Mouse (Mus musculus): ENCODE data around the gene Adra1b. TPM values are rescaled to one million over a fixed set of nuclear protein-coding genes. Genes with fewer than 3 reads are reported as not detected.

Adra1b gene
- polyA plus RNA-seq, 1 experiment from 2014 or later: 13.2 TPM

DNA sequence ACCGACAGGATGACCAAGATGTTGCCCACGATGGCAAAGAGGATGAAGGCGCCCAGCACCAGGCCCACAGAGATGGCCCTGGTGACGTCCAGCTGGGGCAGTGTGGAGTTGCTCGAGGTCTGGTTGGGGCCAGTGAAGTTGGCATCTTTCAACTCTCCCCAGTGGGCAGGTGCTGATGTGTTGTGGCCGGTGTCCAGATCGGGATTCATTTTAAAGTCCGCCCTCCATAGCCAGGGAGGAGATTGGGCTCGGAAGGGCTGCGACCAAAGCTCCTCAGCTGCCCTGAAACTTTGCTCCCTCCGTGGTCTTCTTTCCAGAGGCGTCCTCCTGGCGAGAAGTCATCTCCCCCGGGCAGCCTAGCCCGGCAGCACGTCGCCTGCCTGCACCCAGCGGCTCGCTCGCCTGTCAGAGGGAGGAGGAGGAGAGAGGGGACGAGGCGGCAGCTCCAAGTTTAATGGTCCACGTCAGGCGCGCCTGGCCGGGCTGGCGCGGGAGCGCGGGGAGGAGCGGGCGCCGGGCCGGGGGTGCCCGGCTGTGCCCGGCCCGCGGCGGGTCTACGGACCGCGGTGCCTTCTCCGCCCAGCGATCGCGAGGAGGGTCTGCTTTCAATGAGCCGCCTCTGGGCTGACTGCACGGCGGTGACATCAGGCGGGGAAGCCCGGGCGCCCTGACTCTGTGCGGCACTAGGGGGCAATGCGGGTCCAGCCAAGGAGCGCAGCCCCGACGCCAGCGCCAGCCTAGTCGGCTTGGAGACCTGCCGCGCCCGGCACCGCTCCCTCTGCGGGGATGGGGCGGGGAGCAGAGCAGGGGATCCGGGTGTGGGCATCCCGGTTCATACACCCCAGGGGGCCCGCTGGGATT lies 64.9 kb downstream of the Adra1b start:
- 6% methylated on average over 65 of the region's 68 CpGs for WGBS
- Histone ChIP-seq H3K4me2 (peak overlapping the region; percentile 81), H3K4me3 (peak overlapping the region; percentile 64), H3K4me1 (replicated peaks) (peaks cover 12% of the 10 kb centered on the region), H3K27me3 (0 out of 2 replicates have a peak, but pooled peaks cover 3% of the 10 kb centered on the region), H3K36me3 (no peaks in the 10 kb centered on the region), H3K27ac (replicated peaks) (peak overlapping the region; percentile 60; the same call in 1 of the 2 replicates), H3K9me3 (no peaks in the 10 kb centered on the region), H3K9ac (peak overlapping the region; percentile 63)
- peak; percentile 98 for ATAC-seq (ENCODE audit: low FRiP score, low read depth)

DNA sequence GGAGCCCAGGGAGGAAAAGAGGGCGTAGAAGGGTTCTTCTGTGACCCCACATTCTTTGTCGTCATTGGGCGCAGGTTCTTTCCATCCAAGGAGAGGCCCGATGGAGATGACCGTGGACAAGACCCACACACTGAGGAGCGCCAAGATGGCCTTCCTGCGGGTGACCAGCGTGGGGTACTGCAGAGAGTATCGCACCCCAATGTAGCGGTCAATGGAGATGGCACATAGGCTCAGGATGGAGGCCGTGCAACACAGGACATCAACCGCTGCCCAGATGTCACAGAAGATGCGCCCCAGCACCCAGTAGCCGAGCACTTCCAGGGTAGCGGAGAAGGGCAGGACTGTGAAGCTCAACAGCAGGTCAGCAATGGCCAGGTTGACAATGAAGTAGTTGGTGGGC lies 65.6 kb downstream of the Adra1b start:
- Histone ChIP-seq H3K9ac (no peak overlapping the region), H3K36me3 (no peaks in the 10 kb centered on the region), H3K4me2 (peak overlapping the region; percentile 81), H3K27ac (replicated peaks) (no peak overlapping the region), H3K4me3 (peak overlapping the region; percentile 64), H3K27me3 (0 out of 2 replicates have a peak, but pooled peaks cover 3% of the 10 kb centered on the region), H3K9me3 (no peaks in the 10 kb centered on the region), H3K4me1 (replicated peaks) (peaks cover 12% of the 10 kb centered on the region)
- 96% methylated on average over 15 of the region's 15 CpGs for WGBS
- ATAC-seq (ENCODE audit: low FRiP score, low read depth): no peak

DNA sequence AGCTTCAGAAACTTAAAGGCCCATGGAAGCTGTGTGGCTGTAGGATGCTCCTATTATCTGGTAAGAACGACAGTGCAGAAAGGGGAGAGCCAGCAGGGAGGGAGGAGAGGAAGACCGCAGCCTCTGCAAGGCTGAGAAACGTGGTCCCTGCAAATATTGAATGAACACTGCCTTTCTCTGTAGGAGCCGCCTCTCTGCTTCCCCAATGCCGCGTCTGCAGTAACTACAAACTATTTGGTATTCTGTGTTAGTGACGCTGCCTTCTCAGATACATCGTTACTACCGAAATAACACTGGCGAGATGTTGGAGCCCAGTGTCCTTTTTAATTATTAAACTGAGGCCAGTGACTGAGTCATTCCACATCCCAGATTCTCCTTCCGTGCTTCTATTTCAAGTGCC lies 66.5 kb downstream of the Adra1b start:
- WGBS: 55% methylated on average over 11 of the region's 11 CpGs
- no peak for ATAC-seq (ENCODE audit: low FRiP score, low read depth)
- H3K4me3 ChIP-seq: peak overlapping the region; percentile 64
- peak overlapping the region; percentile 32; the same call in 1 of the 2 replicates for H3K27ac ChIP-seq (replicated peaks)
- no peaks in the 10 kb centered on the region for H3K36me3 ChIP-seq
- no peaks in the 10 kb centered on the region for H3K9me3 ChIP-seq
- H3K4me2 ChIP-seq: peak overlapping the region; percentile 81
- H3K4me1 ChIP-seq (replicated peaks): peaks cover 12% of the 10 kb centered on the region
- 0 out of 2 replicates have a peak, but pooled peaks cover 3% of the 10 kb centered on the region for H3K27me3 ChIP-seq
- no peak overlapping the region; the same call in 1 of the 2 replicates for H3K9ac ChIP-seq

DNA sequence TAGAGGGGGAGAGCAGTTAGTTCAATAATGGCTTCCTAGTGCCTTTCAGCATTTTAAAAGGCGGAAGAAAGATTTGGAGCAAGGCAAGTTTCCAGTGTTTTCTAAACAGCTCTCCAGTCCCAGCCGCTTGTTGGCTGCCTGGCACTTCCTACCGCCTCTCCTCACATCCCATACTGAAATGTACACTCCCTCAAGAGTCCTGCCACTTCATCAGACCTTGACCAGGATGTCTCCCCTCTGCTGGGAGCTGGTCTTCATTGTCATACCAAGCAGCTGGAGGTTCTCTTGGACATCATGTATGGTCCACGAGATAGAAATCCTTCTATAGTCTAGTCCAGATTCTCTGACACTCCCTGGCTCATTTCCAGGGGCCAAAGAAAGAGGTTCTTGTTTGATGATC lies 69.5 kb downstream of the Adra1b start:
- ATAC-seq (ENCODE audit: low FRiP score, low read depth): no peak
- H3K9me3 ChIP-seq: no peaks in the 10 kb centered on the region
- 0 out of 2 replicates have a peak, but pooled peaks cover 3% of the 10 kb centered on the region for H3K27me3 ChIP-seq
- peaks cover 9% of the 10 kb centered on the region for H3K4me1 ChIP-seq (replicated peaks)
- H3K9ac ChIP-seq: no peak overlapping the region
- 71% methylated on average over 4 of the region's 4 CpGs for WGBS
- H3K27ac ChIP-seq (replicated peaks): no peak overlapping the region
- H3K4me2 ChIP-seq: no peak overlapping the region
- H3K4me3 ChIP-seq: no peak overlapping the region
- no peaks in the 10 kb centered on the region for H3K36me3 ChIP-seq

DNA sequence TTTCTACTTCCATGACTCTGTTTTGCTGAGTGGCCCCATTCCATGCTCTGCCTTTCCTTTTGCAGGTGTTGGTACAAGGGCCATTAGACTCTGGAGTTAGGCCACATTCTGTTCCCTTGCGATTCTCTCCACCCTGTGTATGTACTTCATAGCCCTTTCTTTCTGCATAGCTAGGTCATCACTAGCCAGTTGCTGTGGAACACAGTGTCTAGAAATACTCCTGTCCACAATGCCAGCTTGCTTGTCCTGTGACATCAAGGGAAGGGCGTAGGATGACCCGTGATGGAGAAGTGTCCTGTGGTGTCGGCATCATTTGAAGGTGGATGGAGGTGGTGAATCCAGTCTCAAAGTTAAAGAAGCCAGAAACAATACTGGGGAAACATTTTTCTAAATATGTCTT lies 74.2 kb downstream of the Adra1b start:
- no peak overlapping the region for H3K4me2 ChIP-seq
- WGBS: 96% methylated on average over 4 of the region's 4 CpGs
- no peak for ATAC-seq (ENCODE audit: low FRiP score, low read depth)
- no peak overlapping the region for H3K4me3 ChIP-seq
- no peaks in the 10 kb centered on the region for H3K27me3 ChIP-seq
- no peaks in the 10 kb centered on the region for H3K36me3 ChIP-seq
- H3K9me3 ChIP-seq: no peaks in the 10 kb centered on the region
- no peak overlapping the region for H3K27ac ChIP-seq (replicated peaks)
- no peaks in the 10 kb centered on the region; the same call in 1 of the 2 replicates for H3K4me1 ChIP-seq (replicated peaks)
- no peak overlapping the region for H3K9ac ChIP-seq

DNA sequence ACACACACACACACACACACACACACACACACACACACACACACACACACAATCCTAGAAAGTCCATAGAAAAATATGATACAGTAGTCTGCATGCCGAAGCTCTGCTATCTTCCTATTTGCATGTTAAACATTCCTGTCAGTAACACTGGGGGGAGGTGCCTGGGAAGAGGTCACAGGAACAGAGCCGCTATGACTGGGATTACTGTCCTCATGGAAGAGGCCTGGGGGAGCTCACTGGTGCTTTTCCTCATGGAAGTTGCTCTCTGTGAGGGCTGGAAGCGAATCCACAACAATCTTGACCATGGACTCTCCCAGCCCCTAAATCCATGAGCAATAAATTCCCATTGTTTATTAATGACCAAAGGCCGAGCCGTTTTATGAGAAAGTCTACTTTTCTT lies 77.7 kb downstream of the Adra1b start:
- no peak for ATAC-seq (ENCODE audit: low FRiP score, low read depth)
- no peak overlapping the region for H3K9ac ChIP-seq
- no peaks in the 10 kb centered on the region for H3K27me3 ChIP-seq
- H3K4me2 ChIP-seq: no peak overlapping the region
- WGBS: 64% methylated on average over 5 of the region's 5 CpGs
- H3K36me3 ChIP-seq: no peaks in the 10 kb centered on the region
- H3K4me1 ChIP-seq (replicated peaks): no peaks in the 10 kb centered on the region
- H3K4me3 ChIP-seq: no peak overlapping the region
- H3K27ac ChIP-seq (replicated peaks): no peak overlapping the region
- no peaks in the 10 kb centered on the region for H3K9me3 ChIP-seq

DNA sequence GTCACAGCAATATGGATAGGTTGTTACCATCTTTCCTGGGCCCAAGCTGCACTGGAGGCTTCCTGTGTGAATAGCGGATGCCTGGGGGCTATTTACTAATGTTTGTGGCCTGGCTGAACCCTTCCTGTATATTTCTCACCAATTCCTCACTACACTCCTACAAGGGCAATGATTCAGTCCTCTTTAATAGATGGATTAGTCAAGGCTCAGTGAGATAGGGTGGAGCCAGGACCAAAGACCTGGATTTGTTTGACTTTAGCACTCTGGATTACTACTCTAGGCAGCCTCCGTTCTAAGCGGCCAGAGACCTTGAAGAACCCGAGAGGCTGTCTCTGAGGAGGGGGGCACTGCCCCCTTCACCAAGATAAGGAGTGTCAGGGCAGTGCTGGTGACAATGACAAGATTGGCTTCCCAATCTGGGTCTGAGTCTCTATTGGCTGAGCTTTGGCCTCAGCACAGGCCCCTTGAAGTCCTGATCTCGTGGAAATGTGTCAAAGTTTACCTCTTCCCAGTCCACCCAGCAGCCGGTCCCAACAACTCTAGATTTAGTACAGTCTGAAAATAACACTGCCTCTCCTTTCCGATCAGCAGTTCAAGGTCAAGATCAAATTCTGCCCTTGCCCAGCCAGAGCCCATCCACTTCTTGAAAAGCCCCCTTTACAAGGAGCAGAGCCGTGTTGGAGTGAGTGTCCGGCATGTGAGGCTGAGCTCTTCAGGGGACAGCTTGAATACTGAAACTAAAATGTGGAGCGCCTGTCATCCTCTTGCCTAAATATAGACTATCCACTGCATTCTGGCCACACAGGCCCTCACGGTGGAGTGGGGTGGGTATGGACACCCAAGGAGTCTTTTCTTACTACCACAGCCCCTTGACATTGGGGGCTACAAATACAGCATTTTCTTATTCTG lies 80.2 kb downstream of the Adra1b start:
- Histone ChIP-seq H3K4me1 (replicated peaks) (no peaks in the 10 kb centered on the region), H3K27ac (replicated peaks) (no peak overlapping the region), H3K27me3 (no peaks in the 10 kb centered on the region), H3K36me3 (no peaks in the 10 kb centered on the region), H3K9me3 (no peaks in the 10 kb centered on the region), H3K4me3 (no peak overlapping the region), H3K9ac (no peak overlapping the region), H3K4me2 (no peak overlapping the region)
- no peak for ATAC-seq (ENCODE audit: low FRiP score, low read depth)
- 86% methylated on average over 11 of the region's 11 CpGs for WGBS

DNA sequence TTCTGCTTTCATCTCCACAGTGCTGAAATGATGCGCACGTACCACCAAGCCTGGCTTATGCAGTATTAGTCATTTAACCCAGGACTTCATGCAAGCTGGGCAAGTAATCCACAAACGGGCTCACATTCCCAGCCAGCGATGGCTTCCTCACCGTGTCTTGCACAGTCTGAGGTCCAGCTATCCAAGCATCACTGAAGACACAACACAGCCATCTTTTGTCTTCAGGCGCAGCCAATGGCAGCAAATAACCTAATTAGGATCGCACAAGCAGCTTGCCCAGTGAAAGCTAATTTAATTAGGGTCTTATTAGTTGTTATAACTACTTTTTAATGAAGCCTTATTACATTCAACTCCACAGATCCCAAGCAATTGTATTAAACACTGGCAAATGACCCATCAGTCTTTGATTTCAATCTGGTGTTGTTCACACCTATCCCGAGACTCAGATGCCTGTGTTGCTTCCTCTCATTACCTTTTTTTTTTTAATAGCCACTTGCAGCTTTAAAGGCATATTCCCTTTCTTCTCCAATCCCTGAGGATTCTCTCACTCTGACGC lies 83.6 kb downstream of the Adra1b start:
- WGBS: 64% methylated on average over 9 of the region's 9 CpGs
- Histone ChIP-seq H3K27me3 (no peaks in the 10 kb centered on the region), H3K4me2 (no peak overlapping the region), H3K27ac (replicated peaks) (no peak overlapping the region), H3K36me3 (no peaks in the 10 kb centered on the region), H3K9ac (no peak overlapping the region), H3K9me3 (no peaks in the 10 kb centered on the region), H3K4me3 (no peak overlapping the region), H3K4me1 (replicated peaks) (no peaks in the 10 kb centered on the region)
- no peak for ATAC-seq (ENCODE audit: low FRiP score, low read depth)

DNA sequence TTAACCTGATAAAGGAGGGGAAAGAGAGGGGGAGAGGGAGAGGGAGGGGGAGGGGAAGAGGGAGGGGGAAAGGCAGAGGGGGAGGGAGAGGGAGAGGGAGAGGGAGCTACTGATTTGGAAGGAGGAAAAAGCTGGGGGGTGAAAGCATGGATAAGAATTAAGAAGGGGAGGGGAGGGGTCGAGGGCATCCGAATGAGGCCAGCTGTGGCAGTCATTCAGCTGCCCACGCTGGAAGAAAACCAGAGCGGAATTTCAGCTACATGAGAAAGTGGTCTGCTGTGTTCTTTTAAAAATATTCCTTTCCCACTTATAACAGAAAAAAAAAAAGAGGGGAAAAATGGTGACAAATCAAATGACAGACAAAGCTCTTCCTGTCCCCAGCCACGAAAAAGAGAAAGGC lies 88.5 kb downstream of the Adra1b start:
- H3K4me1 ChIP-seq (replicated peaks): 0 out of 2 replicates have a peak, but pooled peaks cover 3% of the 10 kb centered on the region
- H3K4me3 ChIP-seq: no peak overlapping the region
- no peak overlapping the region for H3K9ac ChIP-seq
- ATAC-seq (ENCODE audit: low FRiP score, low read depth): no peak
- no peaks in the 10 kb centered on the region for H3K27me3 ChIP-seq
- WGBS: 57% methylated on average over 5 of the region's 5 CpGs
- no peaks in the 10 kb centered on the region for H3K36me3 ChIP-seq
- H3K4me2 ChIP-seq: no peak overlapping the region
- no peak overlapping the region for H3K27ac ChIP-seq (replicated peaks)
- no peaks in the 10 kb centered on the region for H3K9me3 ChIP-seq

DNA sequence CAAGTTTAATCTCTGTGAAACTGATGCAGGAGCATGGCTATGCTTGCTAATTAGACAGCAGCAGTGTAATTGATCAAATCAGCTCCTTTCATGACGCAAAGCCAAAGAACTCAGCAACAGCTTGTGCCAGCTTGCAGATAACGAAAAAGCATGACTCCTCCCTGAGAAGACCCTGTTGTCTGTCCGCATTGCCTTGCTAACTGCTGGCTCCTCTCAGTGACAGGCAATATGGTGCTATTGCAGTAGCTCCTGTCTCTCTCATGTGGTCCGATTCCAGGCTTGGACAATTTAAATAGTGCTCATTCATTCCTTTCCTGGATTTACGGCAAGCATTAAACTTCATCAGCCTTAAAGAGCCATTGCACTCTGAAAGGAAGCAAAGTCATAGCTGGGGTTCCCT lies 93.3 kb downstream of the Adra1b start:
- H3K9me3 ChIP-seq: no peaks in the 10 kb centered on the region
- no peak for ATAC-seq (ENCODE audit: low FRiP score, low read depth)
- no peaks in the 10 kb centered on the region for H3K27me3 ChIP-seq

DNA sequence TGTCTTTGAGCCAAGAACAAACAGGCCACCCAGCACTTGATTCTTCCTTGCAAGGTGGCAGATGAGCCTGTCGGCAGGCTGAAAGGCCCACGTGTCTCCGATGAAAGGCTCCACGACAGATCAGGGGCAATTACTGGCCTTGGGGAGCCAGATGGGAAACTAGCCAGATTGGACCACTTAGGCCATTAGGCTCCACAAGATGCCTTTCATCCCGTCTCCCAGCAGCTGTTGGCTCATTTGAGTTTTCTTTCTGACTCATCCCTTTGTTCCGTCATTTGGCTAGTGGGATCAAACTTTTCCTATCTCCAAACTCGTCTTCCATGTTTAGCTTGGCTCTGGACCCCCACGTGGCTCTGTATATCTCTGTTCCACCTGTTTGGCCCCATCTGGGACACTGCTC lies 105.0 kb downstream of the Adra1b start:
- WGBS: 48% methylated on average over 8 of the region's 8 CpGs
- no peak overlapping the region for H3K4me2 ChIP-seq
- ATAC-seq (ENCODE audit: low FRiP score, low read depth): no peak

More for the DNA sequence above, 93.3 kb downstream of the Adra1b start:
- H3K4me2 ChIP-seq: no peak overlapping the region
- H3K36me3 ChIP-seq: no peaks in the 10 kb centered on the region
- 0 out of 2 replicates have a peak, but pooled peaks cover 3% of the 10 kb centered on the region for H3K4me1 ChIP-seq (replicated peaks)
- H3K27ac ChIP-seq (replicated peaks): no peak overlapping the region
- H3K4me3 ChIP-seq: no peak overlapping the region
- H3K9ac ChIP-seq: no peak overlapping the region
- 54% methylated on average over 5 of the region's 5 CpGs for WGBS

More for the DNA sequence above, 105.0 kb downstream of the Adra1b start:
- Histone ChIP-seq H3K27ac (replicated peaks) (no peak overlapping the region), H3K4me3 (no peak overlapping the region), H3K9ac (no peak overlapping the region), H3K4me1 (replicated peaks) (no peaks in the 10 kb centered on the region), H3K9me3 (no peaks in the 10 kb centered on the region), H3K36me3 (no peaks in the 10 kb centered on the region), H3K27me3 (no peaks in the 10 kb centered on the region)

Measured in hindbrain, embryonic 15.5 days (tissue).